Mouse (Mus musculus): Measurements from ENCODE around the gene Gpc4.

- TF ChIP-seq CTCF (IDR thresholded peaks at IDR 0.05; ENCODE audit: extremely low read depth, insufficient read length, insufficient replicate concordance, low read depth, low read length) (no peak), POLR2A (IDR thresholded peaks at IDR 0.05; ENCODE audit: low read depth, low read length) (no peak)
Observed at GRCm38 (mm10) chrX:52030146-52030545, 134.9 kb downstream of the Gpc4 start.

Data from small intestine, adult 2 months (tissue).